Mouse (Mus musculus) stomach, postnatal 0 days (tissue): ENCODE measurements around the gene Gpr137c.

Experiments
- CTCF ChIP-seq: IDR thresholded peaks from 2 replicates; pipeline ENCODE4 v1.5.1; 2016; ENCODE audit warnings: antibody characterized with exemption, low read depth, mild to moderate bottlenecking, moderate library complexity
- EP300 ChIP-seq: optimal IDR thresholded peaks from 2 replicates; pipeline ENCODE3; 2016; ENCODE audit warnings: antibody characterized with exemption

DNA sequence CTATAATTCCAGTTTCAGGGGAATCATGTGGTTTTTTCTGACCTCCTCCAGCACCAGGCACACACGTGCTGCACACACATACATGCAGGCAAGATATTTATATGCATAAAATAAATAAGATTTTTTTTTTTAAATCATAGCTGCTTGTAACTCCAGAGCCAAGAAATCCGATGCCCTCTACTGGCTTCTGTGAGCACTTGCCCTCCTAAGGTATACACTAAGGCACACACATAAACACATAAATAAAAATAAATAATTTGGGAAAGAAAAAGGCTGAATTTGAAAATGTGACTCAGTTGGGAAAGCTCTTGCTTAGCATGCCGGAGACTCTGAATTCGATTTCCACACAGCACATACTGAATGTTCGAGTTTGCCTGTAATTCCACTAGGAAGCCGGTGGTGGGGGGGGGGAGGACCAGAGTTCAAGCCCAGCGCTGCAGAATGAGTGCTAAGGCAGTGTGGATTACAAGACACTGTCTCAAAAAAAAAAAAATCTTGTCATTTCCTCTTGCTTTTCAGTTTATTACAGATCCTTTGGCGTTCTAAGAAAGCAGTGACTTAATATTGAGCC lies 109.6 kb downstream of the Gpr137c start:
- TF ChIP-seq CTCF = no peak
- TF ChIP-seq EP300 = no peak
